Mouse (Mus musculus) lung, adult 2 months (tissue): ENCODE data around the gene Gm11114. TPM values are rescaled to one million over a fixed set of nuclear protein-coding genes. Genes with fewer than 3 reads are reported as not detected.

Experiments used
- DNase-seq: peaks from one replicate; pipeline ENCODE4 v3.0.0; 2022
- H3K4me1 ChIP-seq: fragments of 200-500 bp; 2 replicates; pipeline ENCODE4 v1.6.1; 2011; ENCODE audit warnings: low read length; ENCODE audit not compliant: control insufficient read depth, insufficient read depth
- H3K4me3 ChIP-seq: fragments of 200-500 bp; replicated peaks from 2 replicates; pipeline ENCODE3; 2011; ENCODE audit warnings: low read depth, mild to moderate bottlenecking, control low read depth, low read length; ENCODE audit errors: extremely low read depth
- CTCF ChIP-seq: fragments of 200-500 bp; IDR thresholded peaks from 2 replicates; pipeline ENCODE4 v1.5.1; 2011; ENCODE audit warnings: mild to moderate bottlenecking, low read length, control low read depth; ENCODE audit not compliant: insufficient read depth
- POLR2A ChIP-seq: fragments of 200-500 bp; IDR thresholded peaks from 2 replicates; pipeline ENCODE4 v1.6.1; 2011; ENCODE audit warnings: low read depth, mild to moderate bottlenecking, control low read depth, low read length, borderline replicate concordance; ENCODE audit errors: extremely low read depth
- WGBS: fragments of 180-500 bp; shearing (Covaris S2); methylation state at CpG from one replicate; pipeline ENCODE4 v1.1.7; 2018; 5-methylcytosine and 5-hydroxymethylcytosine counted together
- polyA plus RNA-seq: library from polyadenylated mRNA; depleted of rRNA; stranded (reverse); fragments of >200 nt; gene quantifications from 2 replicates; pipeline ENCODE4 v1.2.3, GENCODE M21; 2012

Gm11114 gene
- polyA plus RNA-seq, 1 experiment = not detected

GRCm38 (mm10) chr9:85326292-85327241 lies 14.0 kb downstream of the Gm11114 start:
- DNase-seq = peak; percentile 62
- peaks cover 3% of the 10 kb centered on the region; the same call in 1 of the 2 replicates for H3K4me1 ChIP-seq
- WGBS = under 1% methylated on average over 88 of the region's 88 CpGs
- H3K4me3 ChIP-seq = peak overlapping the region; percentile 58
- TF ChIP-seq POLR2A = no peak
- no peak for TF ChIP-seq CTCF

GRCm38 (mm10) chr9:85327242-85328211 lies 15.0 kb downstream of the Gm11114 start, which contains the start of gene Tent5a:
Gene Tent5a (minus strand): TSS chr9:85327348.
- H3K4me3 ChIP-seq = peak within 1 kb of the TSS; percentile 82
- TF ChIP-seq CTCF (no peak), POLR2A (peak; percentile 74; the same call in 1 of the 2 replicates)
- whole genome bisulfite sequencing = under 1% methylated on average over 72 of the region's 72 CpGs
- DNase-seq = peak; percentile 69
- 0 out of 2 replicates have a peak, but pooled peaks cover 3% of the 10 kb centered on the region for H3K4me1 ChIP-seq

- peak; percentile 85 for DNase-seq
These were observed 15.7 kb downstream of the Gm11114 start for GRCm38 (mm10) chr9:85328259-85328658.

GRCm38 (mm10) chr9:85331521-85331920 lies 18.9 kb downstream of the Gm11114 start:
- DNase-seq = no peak
- no peak overlapping the region for H3K4me3 ChIP-seq
- TF ChIP-seq CTCF (no peak), POLR2A (no peak)
- H3K4me1 ChIP-seq = no peaks in the 10 kb centered on the region
- 62% methylated on average over 2 of the region's 2 CpGs for WGBS

More at GRCm38 (mm10) chr9:85328259-85328658, 15.7 kb downstream of the Gm11114 start:
- 2% methylated on average over 16 of the region's 16 CpGs for WGBS
- Histone ChIP-seq H3K4me3 (peak overlapping the region; percentile 82), H3K4me1 (0 out of 2 replicates have a peak, but pooled peaks cover 3% of the 10 kb centered on the region)
- peak; percentile 82 for TF ChIP-seq CTCF
- no peak for TF ChIP-seq POLR2A

- Histone ChIP-seq H3K4me3 (no peak overlapping the region), H3K4me1 (no peaks in the 10 kb centered on the region)
- no peak for DNase-seq
- TF ChIP-seq CTCF (no peak), POLR2A (no peak)
- 70% methylated on average over 7 of the region's 7 CpGs for WGBS
These were observed 23.5 kb downstream of the Gm11114 start for GRCm38 (mm10) chr9:85336046-85336445.

GRCm38 (mm10) chr9:85340303-85340702 lies 27.7 kb downstream of the Gm11114 start:
- H3K4me1 ChIP-seq = peaks cover 3% of the 10 kb centered on the region; the same call in 1 of the 2 replicates
- WGBS = 53% methylated on average over 3 of the region's 3 CpGs
- TF ChIP-seq CTCF (no peak), POLR2A (no peak)
- no peak for DNase-seq
- no peak overlapping the region for H3K4me3 ChIP-seq

GRCm38 (mm10) chr9:85342892-85343785 lies 30.6 kb downstream of the Gm11114 start:
- 24% methylated on average over 8 of the region's 8 CpGs for WGBS
- TF ChIP-seq CTCF (no peak), POLR2A (no peak)
- Histone ChIP-seq H3K4me1 (peaks cover 3% of the 10 kb centered on the region; the same call in 1 of the 2 replicates), H3K4me3 (no peak overlapping the region)
- DNase-seq = no peak

- WGBS = 47% methylated on average over 10 of the region's 10 CpGs
- TF ChIP-seq POLR2A = no peak
- TF ChIP-seq CTCF = no peak
These were observed 35.4 kb downstream of the Gm11114 start for GRCm38 (mm10) chr9:85347823-85348523.

More at GRCm38 (mm10) chr9:85347823-85348523, 35.4 kb downstream of the Gm11114 start:
- no peak for DNase-seq
- no peak overlapping the region for H3K4me3 ChIP-seq
- H3K4me1 ChIP-seq = peaks cover 3% of the 10 kb centered on the region; the same call in 1 of the 2 replicates
